Mouse (Mus musculus): Measurements from ENCODE around the gene Pdzrn3. TPM values are rescaled to one million over a fixed set of nuclear protein-coding genes. Genes with fewer than 3 reads are reported as not detected.

Gene Pdzrn3
- polyA plus RNA-seq, 2 experiments: 16.5 to 37.9 TPM

GRCm38 (mm10) chr6:101374186-101374585 lies 3.5 kb downstream of the Pdzrn3 start:
- WGBS: 50% methylated on average over 1 of the region's 1 CpGs
- 0 out of 2 replicates have a peak, but pooled peaks cover 4% of the 10 kb centered on the region for H3K36me3 ChIP-seq (ENCODE audit: control insufficient read depth, insufficient read depth, low read length)
- no peak for DNase-seq (ENCODE audit: low spot score)
- no peaks in the 10 kb centered on the region for H3K27me3 ChIP-seq (ENCODE audit: control insufficient read depth, insufficient read depth, low read length)
- no peak for ATAC-seq (ENCODE audit: low FRiP score, low read depth)
- peaks cover 28% of the 10 kb centered on the region for H3K4me1 ChIP-seq (ENCODE audit: control insufficient read depth, insufficient read depth, low read length)
- no peak overlapping the region for H3K27ac ChIP-seq (replicated peaks; ENCODE audit: low read depth, low read length)
- H3K4me3 ChIP-seq (replicated peaks; ENCODE audit: low read length): peak overlapping the region; percentile 71
- peak overlapping the region; percentile 79 for H3K4me2 ChIP-seq (replicated peaks; ENCODE audit: low read depth, low read length, severe bottlenecking)
- no peak overlapping the region for H3K9ac ChIP-seq (ENCODE audit: low read depth, low read length, severe bottlenecking)
- TF ChIP-seq POLR2A (IDR thresholded peaks at IDR 0.05; ENCODE audit: borderline replicate concordance, extremely low read depth, insufficient read depth, insufficient read length): no peak
- H3K9me3 ChIP-seq (ENCODE audit: control insufficient read depth, low read length): no peaks in the 10 kb centered on the region

- WGBS: 79% methylated on average over 5 of the region's 5 CpGs
- no peak overlapping the region for H3K4me2 ChIP-seq (replicated peaks; ENCODE audit: low read depth, low read length, severe bottlenecking)
Measured at GRCm38 (mm10) chr6:101372982-101373381, 4.7 kb downstream of the Pdzrn3 start.

GRCm38 (mm10) chr6:101366809-101367602 lies 10.7 kb downstream of the Pdzrn3 start:
- 49% methylated on average over 9 of the region's 9 CpGs for WGBS
- Histone ChIP-seq H3K4me3 (replicated peaks; ENCODE audit: low read length) (no peak overlapping the region), H3K4me1 (ENCODE audit: control insufficient read depth, insufficient read depth, low read length) (peaks cover 21% of the 10 kb centered on the region), H3K27me3 (ENCODE audit: control insufficient read depth, insufficient read depth, low read length) (no peaks in the 10 kb centered on the region), H3K27ac (replicated peaks; ENCODE audit: low read depth, low read length) (peak overlapping the region; percentile 13; the same call in 1 of the 2 replicates), H3K36me3 (ENCODE audit: control insufficient read depth, insufficient read depth, low read length) (0 out of 2 replicates have a peak, but pooled peaks cover under 1% of the 10 kb centered on the region), H3K9me3 (ENCODE audit: control insufficient read depth, low read length) (no peaks in the 10 kb centered on the region), H3K4me2 (replicated peaks; ENCODE audit: low read depth, low read length, severe bottlenecking) (no peak overlapping the region), H3K9ac (ENCODE audit: low read depth, low read length, severe bottlenecking) (no peak overlapping the region)
- TF ChIP-seq POLR2A (IDR thresholded peaks at IDR 0.05; ENCODE audit: borderline replicate concordance, extremely low read depth, insufficient read depth, insufficient read length): no peak
- DNase-seq (ENCODE audit: low spot score) (no peak), ATAC-seq (ENCODE audit: low FRiP score, low read depth) (no peak)

More at GRCm38 (mm10) chr6:101372982-101373381, 4.7 kb downstream of the Pdzrn3 start:
- Histone ChIP-seq H3K27me3 (ENCODE audit: control insufficient read depth, insufficient read depth, low read length) (no peaks in the 10 kb centered on the region), H3K9me3 (ENCODE audit: control insufficient read depth, low read length) (no peaks in the 10 kb centered on the region), H3K27ac (replicated peaks; ENCODE audit: low read depth, low read length) (no peak overlapping the region), H3K4me1 (ENCODE audit: control insufficient read depth, insufficient read depth, low read length) (peaks cover 25% of the 10 kb centered on the region), H3K36me3 (ENCODE audit: control insufficient read depth, insufficient read depth, low read length) (0 out of 2 replicates have a peak, but pooled peaks cover 4% of the 10 kb centered on the region), H3K9ac (ENCODE audit: low read depth, low read length, severe bottlenecking) (no peak overlapping the region), H3K4me3 (replicated peaks; ENCODE audit: low read length) (no peak overlapping the region)
- no peak for DNase-seq (ENCODE audit: low spot score)
- TF ChIP-seq POLR2A (IDR thresholded peaks at IDR 0.05; ENCODE audit: borderline replicate concordance, extremely low read depth, insufficient read depth, insufficient read length): no peak
- ATAC-seq (ENCODE audit: low FRiP score, low read depth): no peak

- TF ChIP-seq POLR2A (IDR thresholded peaks at IDR 0.05; ENCODE audit: borderline replicate concordance, extremely low read depth, insufficient read depth, insufficient read length): no peak
- ATAC-seq (ENCODE audit: low FRiP score, low read depth) (no peak), DNase-seq (ENCODE audit: low spot score) (no peak)
- Histone ChIP-seq H3K27me3 (ENCODE audit: control insufficient read depth, insufficient read depth, low read length) (no peaks in the 10 kb centered on the region), H3K9ac (ENCODE audit: low read depth, low read length, severe bottlenecking) (no peak overlapping the region), H3K27ac (replicated peaks; ENCODE audit: low read depth, low read length) (no peak overlapping the region), H3K9me3 (ENCODE audit: control insufficient read depth, low read length) (no peaks in the 10 kb centered on the region), H3K36me3 (ENCODE audit: control insufficient read depth, insufficient read depth, low read length) (peaks cover 10% of the 10 kb centered on the region; the same call in 1 of the 2 replicates), H3K4me3 (replicated peaks; ENCODE audit: low read length) (no peak overlapping the region), H3K4me1 (ENCODE audit: control insufficient read depth, insufficient read depth, low read length) (peaks cover 21% of the 10 kb centered on the region), H3K4me2 (replicated peaks; ENCODE audit: low read depth, low read length, severe bottlenecking) (no peak overlapping the region)
- WGBS: 29% methylated on average over 6 of the region's 6 CpGs
Measured at GRCm38 (mm10) chr6:101365795-101366194, 11.9 kb downstream of the Pdzrn3 start.

- 79% methylated on average over 5 of the region's 5 CpGs for WGBS
- no peak for ATAC-seq (ENCODE audit: low FRiP score, low read depth)
Measured at GRCm38 (mm10) chr6:101363904-101364303, 13.8 kb downstream of the Pdzrn3 start.

More at GRCm38 (mm10) chr6:101363904-101364303, 13.8 kb downstream of the Pdzrn3 start:
- Histone ChIP-seq H3K4me1 (ENCODE audit: control insufficient read depth, insufficient read depth, low read length) (peaks cover 30% of the 10 kb centered on the region), H3K4me2 (replicated peaks; ENCODE audit: low read depth, low read length, severe bottlenecking) (no peak overlapping the region), H3K9ac (ENCODE audit: low read depth, low read length, severe bottlenecking) (no peak overlapping the region), H3K9me3 (ENCODE audit: control insufficient read depth, low read length) (no peaks in the 10 kb centered on the region), H3K36me3 (ENCODE audit: control insufficient read depth, insufficient read depth, low read length) (peaks cover 10% of the 10 kb centered on the region; the same call in 1 of the 2 replicates), H3K4me3 (replicated peaks; ENCODE audit: low read length) (no peak overlapping the region), H3K27me3 (ENCODE audit: control insufficient read depth, insufficient read depth, low read length) (no peaks in the 10 kb centered on the region), H3K27ac (replicated peaks; ENCODE audit: low read depth, low read length) (no peak overlapping the region)
- no peak for TF ChIP-seq POLR2A (IDR thresholded peaks at IDR 0.05; ENCODE audit: borderline replicate concordance, extremely low read depth, insufficient read depth, insufficient read length)
- no peak for DNase-seq (ENCODE audit: low spot score)
